Mouse (Mus musculus) layer of hippocampus, adult 9-10 months (tissue): Measurements from ENCODE around the gene Rassf2.

Experiments
- DNase-seq: peaks from one replicate; pipeline ENCODE4 v3.0.0; 2022; ENCODE audit warnings: low spot score

Gene Rassf2

GRCm38 (mm10) chr2:132034590-132035469, 4.8 kb upstream of the Rassf2 start:
- DNase-seq: no peak

- DNase-seq: no peak
Measured at GRCm38 (mm10) chr2:132031364-132032095, 1.5 kb upstream of the Rassf2 start.

- no peak for DNase-seq
Measured at GRCm38 (mm10) chr2:132030418-132031363, 633 bp upstream of the Rassf2 start.

- DNase-seq: no peak
Measured at GRCm38 (mm10) chr2:132028894-132029605, 1.0 kb downstream of the Rassf2 start.

GRCm38 (mm10) chr2:132028107-132028506, 2.0 kb downstream of the Rassf2 start:
- no peak for DNase-seq

- no peak for DNase-seq
Measured at GRCm38 (mm10) chr2:132027366-132027765, 2.7 kb downstream of the Rassf2 start.

GRCm38 (mm10) chr2:132024028-132024427, 6.0 kb downstream of the Rassf2 start:
- no peak for DNase-seq

GRCm38 (mm10) chr2:132022621-132023020, 7.4 kb downstream of the Rassf2 start:
- DNase-seq: no peak

- DNase-seq: no peak
Measured at GRCm38 (mm10) chr2:132021616-132022015, 8.4 kb downstream of the Rassf2 start.

- no peak for DNase-seq
Measured at GRCm38 (mm10) chr2:132020991-132021541, 9.0 kb downstream of the Rassf2 start.

- DNase-seq: no peak
Measured at GRCm38 (mm10) chr2:132020420-132020819, 9.6 kb downstream of the Rassf2 start.

- no peak for DNase-seq
Measured at GRCm38 (mm10) chr2:132019372-132019811, 10.7 kb downstream of the Rassf2 start.

GRCm38 (mm10) chr2:132018156-132018555, 11.9 kb downstream of the Rassf2 start:
- no peak for DNase-seq

GRCm38 (mm10) chr2:132017611-132018010, 12.4 kb downstream of the Rassf2 start:
- no peak for DNase-seq

- DNase-seq: no peak
Measured at GRCm38 (mm10) chr2:132016034-132016433, 14.0 kb downstream of the Rassf2 start.

GRCm38 (mm10) chr2:132013152-132013551, 16.9 kb downstream of the Rassf2 start:
- DNase-seq: no peak

GRCm38 (mm10) chr2:132010781-132011180, 19.3 kb downstream of the Rassf2 start:
- no peak for DNase-seq

GRCm38 (mm10) chr2:132008186-132008585, 21.9 kb downstream of the Rassf2 start:
- no peak for DNase-seq

- no peak for DNase-seq
Measured at GRCm38 (mm10) chr2:132007475-132007819, 22.6 kb downstream of the Rassf2 start.

GRCm38 (mm10) chr2:132006561-132007474, 23.2 kb downstream of the Rassf2 start:
- no peak for DNase-seq
